Mouse (Mus musculus): ENCODE measurements around the gene Rbm28. TPM values are rescaled to one million over a fixed set of nuclear protein-coding genes. Genes with fewer than 3 reads are reported as not detected.

The Rbm28 gene
- polyA plus RNA-seq, 1 experiment from 2014 or later = 57.4 TPM

GRCm38 (mm10) chr6:29203861-29204585 lies 39.2 kb upstream of the Rbm28 start:
- Histone ChIP-seq H3K27me3 (no peaks in the 10 kb centered on the region), H3K9me3 (no peaks in the 10 kb centered on the region), H3K9ac (no peak overlapping the region), H3K36me3 (peaks cover 50% of the 10 kb centered on the region), H3K4me1 (no peaks in the 10 kb centered on the region), H3K27ac (no peak overlapping the region), H3K4me2 (replicated peaks) (no peak overlapping the region), H3K4me3 (no peak overlapping the region)
- ATAC-seq (ENCODE audit: insufficient number of reproducible peaks, insufficient read depth, low FRiP score, low TSS enrichment) = no peak
- 91% methylated on average over 6 of the region's 6 CpGs for WGBS

- no peak overlapping the region for H3K4me2 ChIP-seq (replicated peaks)
- ATAC-seq (ENCODE audit: insufficient number of reproducible peaks, insufficient read depth, low FRiP score, low TSS enrichment) = no peak
- WGBS = 89% methylated on average over 13 of the region's 13 CpGs
- H3K4me1 ChIP-seq = peaks cover 5% of the 10 kb centered on the region
- no peak overlapping the region for H3K27ac ChIP-seq
- no peaks in the 10 kb centered on the region for H3K27me3 ChIP-seq
- no peak overlapping the region for H3K9ac ChIP-seq
- peaks cover 50% of the 10 kb centered on the region for H3K36me3 ChIP-seq
- no peak overlapping the region for H3K4me3 ChIP-seq
- H3K9me3 ChIP-seq = no peaks in the 10 kb centered on the region
Observed at GRCm38 (mm10) chr6:29203096-29203495, 38.3 kb upstream of the Rbm28 start.

GRCm38 (mm10) chr6:29201988-29202387 lies 37.2 kb upstream of the Rbm28 start:
- Histone ChIP-seq H3K4me1 (peaks cover 5% of the 10 kb centered on the region), H3K4me2 (replicated peaks) (no peak overlapping the region), H3K27me3 (no peaks in the 10 kb centered on the region), H3K27ac (no peak overlapping the region), H3K9me3 (no peaks in the 10 kb centered on the region), H3K36me3 (peaks cover 49% of the 10 kb centered on the region), H3K9ac (no peak overlapping the region), H3K4me3 (no peak overlapping the region)
- no peak for ATAC-seq (ENCODE audit: insufficient number of reproducible peaks, insufficient read depth, low FRiP score, low TSS enrichment)
- WGBS = 91% methylated on average over 8 of the region's 8 CpGs

GRCm38 (mm10) chr6:29201341-29201740 lies 36.5 kb upstream of the Rbm28 start:
- Histone ChIP-seq H3K4me3 (no peak overlapping the region), H3K4me1 (peaks cover 5% of the 10 kb centered on the region), H3K27me3 (no peaks in the 10 kb centered on the region), H3K36me3 (peaks cover 44% of the 10 kb centered on the region), H3K9me3 (no peaks in the 10 kb centered on the region), H3K27ac (no peak overlapping the region), H3K4me2 (replicated peaks) (no peak overlapping the region), H3K9ac (no peak overlapping the region)
- ATAC-seq (ENCODE audit: insufficient number of reproducible peaks, insufficient read depth, low FRiP score, low TSS enrichment) = no peak
- 88% methylated on average over 5 of the region's 5 CpGs for whole genome bisulfite sequencing

- WGBS = 61% methylated on average over 3 of the region's 3 CpGs
- no peaks in the 10 kb centered on the region for H3K9me3 ChIP-seq
- H3K27ac ChIP-seq = no peak overlapping the region
- no peak for ATAC-seq (ENCODE audit: insufficient number of reproducible peaks, insufficient read depth, low FRiP score, low TSS enrichment)
- peaks cover 5% of the 10 kb centered on the region for H3K4me1 ChIP-seq
- no peak overlapping the region for H3K4me2 ChIP-seq (replicated peaks)
- no peak overlapping the region for H3K4me3 ChIP-seq
- no peaks in the 10 kb centered on the region for H3K27me3 ChIP-seq
- H3K36me3 ChIP-seq = peaks cover 38% of the 10 kb centered on the region
- no peak overlapping the region for H3K9ac ChIP-seq
Observed at GRCm38 (mm10) chr6:29200496-29200895, 35.7 kb upstream of the Rbm28 start.

- Histone ChIP-seq H3K9me3 (no peaks in the 10 kb centered on the region), H3K4me3 (no peak overlapping the region; the same call in 1 of the 2 replicates), H3K36me3 (peaks cover 31% of the 10 kb centered on the region), H3K4me1 (peaks cover 5% of the 10 kb centered on the region), H3K27me3 (no peaks in the 10 kb centered on the region), H3K9ac (no peak overlapping the region), H3K27ac (no peak overlapping the region), H3K4me2 (replicated peaks) (peak overlapping the region; percentile 50)
- ATAC-seq (ENCODE audit: insufficient number of reproducible peaks, insufficient read depth, low FRiP score, low TSS enrichment) = no peak
- WGBS = 43% methylated on average over 8 of the region's 8 CpGs
Observed at GRCm38 (mm10) chr6:29199223-29199855, 34.5 kb upstream of the Rbm28 start.

GRCm38 (mm10) chr6:29198309-29199222 lies 33.8 kb upstream of the Rbm28 start:
- no peaks in the 10 kb centered on the region for H3K27me3 ChIP-seq
- peak; percentile 64 for ATAC-seq (ENCODE audit: insufficient number of reproducible peaks, insufficient read depth, low FRiP score, low TSS enrichment)
- no peak overlapping the region for H3K27ac ChIP-seq
- H3K4me1 ChIP-seq = peaks cover 5% of the 10 kb centered on the region
- H3K4me2 ChIP-seq (replicated peaks) = peak overlapping the region; percentile 50
- 0 out of 2 replicates have a peak overlapping the region, but pooled peaks have one; percentile 46 for H3K9ac ChIP-seq
- H3K36me3 ChIP-seq = peaks cover 23% of the 10 kb centered on the region
- 15% methylated on average over 25 of the region's 25 CpGs for WGBS
- H3K9me3 ChIP-seq = no peaks in the 10 kb centered on the region
- peak overlapping the region; percentile 27 for H3K4me3 ChIP-seq

- Histone ChIP-seq H3K27ac (no peak overlapping the region), H3K9me3 (no peaks in the 10 kb centered on the region), H3K9ac (no peak overlapping the region), H3K4me2 (replicated peaks) (no peak overlapping the region), H3K36me3 (0 out of 2 replicates have a peak, but pooled peaks cover 7% of the 10 kb centered on the region), H3K4me1 (peaks cover 5% of the 10 kb centered on the region), H3K4me3 (no peak overlapping the region), H3K27me3 (no peaks in the 10 kb centered on the region)
- WGBS = 76% methylated on average over 5 of the region's 5 CpGs
- no peak; the same call in 1 of the 2 replicates for ATAC-seq (ENCODE audit: insufficient number of reproducible peaks, insufficient read depth, low FRiP score, low TSS enrichment)
Observed at GRCm38 (mm10) chr6:29195846-29196698, 31.3 kb upstream of the Rbm28 start.

GRCm38 (mm10) chr6:29195146-29195545 lies 30.3 kb upstream of the Rbm28 start:
- Histone ChIP-seq H3K9me3 (no peaks in the 10 kb centered on the region), H3K27me3 (no peaks in the 10 kb centered on the region), H3K4me3 (no peak overlapping the region), H3K4me1 (peaks cover 5% of the 10 kb centered on the region), H3K4me2 (replicated peaks) (no peak overlapping the region), H3K9ac (no peak overlapping the region), H3K27ac (no peak overlapping the region), H3K36me3 (no peaks in the 10 kb centered on the region)
- no peak for ATAC-seq (ENCODE audit: insufficient number of reproducible peaks, insufficient read depth, low FRiP score, low TSS enrichment)
- WGBS = 39% methylated on average over 5 of the region's 5 CpGs

- H3K9ac ChIP-seq = no peak overlapping the region
- ATAC-seq (ENCODE audit: insufficient number of reproducible peaks, insufficient read depth, low FRiP score, low TSS enrichment) = no peak
- H3K27ac ChIP-seq = no peak overlapping the region
- no peak overlapping the region for H3K4me3 ChIP-seq
- 58% methylated on average over 15 of the region's 15 CpGs for WGBS
- H3K4me2 ChIP-seq (replicated peaks) = no peak overlapping the region
- peaks cover 5% of the 10 kb centered on the region for H3K4me1 ChIP-seq
- H3K27me3 ChIP-seq = no peaks in the 10 kb centered on the region
- no peaks in the 10 kb centered on the region for H3K9me3 ChIP-seq
- H3K36me3 ChIP-seq = no peaks in the 10 kb centered on the region
Observed at GRCm38 (mm10) chr6:29193961-29194750, 29.4 kb upstream of the Rbm28 start.

Data from embryonic facial prominence, embryonic 12.5 days (tissue).